Mouse (Mus musculus) adrenal gland (tissue): ENCODE data around the gene Isoc2a.

Source experiments
- intact Hi-C: fragments of 180-260 bp; cut with DNase I; formaldehyde crosslinking; loops from one replicate; pipeline ENCODE4 v1.15.1; 2025

Gene Isoc2a

GRCm38 (mm10) chr7:4934160-4934914 is 57.4 kb downstream of the Isoc2a start:
- intact Hi-C loops = no loop called here

GRCm38 (mm10) chr7:4936832-4937231 is 59.9 kb downstream of the Isoc2a start:
- intact Hi-C loops = no loop called here

DNA sequence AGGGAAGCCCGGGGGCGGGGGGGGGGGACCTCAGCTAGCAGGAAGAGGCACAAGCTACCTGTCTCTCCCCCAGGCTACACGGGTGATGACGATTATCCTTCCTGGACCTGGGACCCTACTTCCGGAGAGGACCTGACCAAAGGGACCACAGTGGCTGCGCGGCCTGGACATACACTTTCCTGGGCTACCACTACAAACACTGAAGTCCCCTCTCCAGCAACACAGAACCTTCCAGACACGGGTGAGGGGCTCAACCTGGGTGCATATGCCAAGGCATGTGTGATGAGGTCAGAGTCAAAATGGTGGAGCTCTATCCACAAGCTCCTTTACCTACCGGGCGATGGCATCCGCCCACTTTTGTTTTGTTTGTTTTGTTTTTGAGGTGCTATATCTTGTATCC is 60.4 kb downstream of the Isoc2a start:
- intact Hi-C loops = no loop called here

- intact Hi-C loops = loop anchor here (2.0 kb wide), 1 partner anchor 128 kb away; no protein-coding TSS in a partner anchor
Observed at GRCm38 (mm10) chr7:4938456-4938855, 61.5 kb downstream of the Isoc2a start.

DNA sequence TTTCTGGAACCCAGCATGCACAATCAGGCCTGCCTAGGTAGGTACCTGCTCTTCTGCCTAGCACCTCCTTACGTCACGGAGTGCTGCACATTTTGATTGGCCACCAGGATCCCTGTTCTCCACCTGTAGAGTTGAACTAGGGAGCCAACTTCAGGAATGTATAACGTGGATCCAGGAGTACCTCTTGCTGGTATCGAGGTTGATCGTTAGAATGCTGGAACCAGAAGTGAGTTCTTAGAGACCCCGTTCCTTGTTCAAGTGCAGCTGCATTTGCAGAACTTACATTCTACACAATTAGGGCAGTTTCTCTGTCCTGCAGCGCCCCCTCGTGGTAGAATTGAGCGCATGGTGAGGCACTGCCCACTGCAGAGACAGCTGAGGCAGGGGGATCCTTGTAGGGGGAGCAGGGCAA is 63.1 kb downstream of the Isoc2a start:
- intact Hi-C loops = loop anchor here (5.0 to 10.0 kb wide), 2 partner anchors 55 to 383 kb away; partner anchors contain the start of gene Zfp579

GRCm38 (mm10) chr7:4942673-4943072 is 65.7 kb downstream of the Isoc2a start:
- intact Hi-C loops = loop anchor here (2.0 to 10.0 kb wide), 4 partner anchors 22 to 385 kb away; partner anchors contain the start of genes Sbk2 and Zfp579

- intact Hi-C loops = loop anchor here (2.0 to 10.0 kb wide), 4 partner anchors 21 to 386 kb away; partner anchors contain the start of genes Sbk2 and Zfp579
Observed at GRCm38 (mm10) chr7:4943223-4943815, 66.4 kb downstream of the Isoc2a start.
